Mouse (Mus musculus): ENCODE data around the gene Krr1.
"Not testable (repeated sequence)": the region's sequence is repeated elsewhere in the genome, so short reads cannot be mapped to it uniquely, and the experiment has no call there.

The Krr1 gene

DNA sequence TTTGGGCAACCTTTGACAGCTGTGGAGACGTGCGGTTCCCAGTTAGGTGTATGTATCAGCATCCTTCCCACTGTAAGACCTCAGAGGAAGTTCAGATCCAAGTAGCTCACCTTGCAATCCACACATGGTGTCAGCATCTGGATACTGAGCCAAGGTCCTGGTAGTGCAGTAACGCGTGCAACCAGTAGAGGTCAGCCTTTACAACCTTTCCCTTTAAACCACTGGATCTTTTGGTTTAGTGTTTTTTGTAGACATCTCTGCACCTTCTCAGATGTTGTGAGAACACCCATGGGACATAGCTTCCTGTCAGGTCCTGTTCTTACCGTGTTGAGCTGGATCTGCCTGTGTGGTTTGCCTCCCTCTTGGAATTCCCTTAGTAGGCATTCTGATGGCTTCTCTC is 5.1 kb downstream of the Krr1 start:
- DNase-seq (ENCODE audit: low spot score in 2 of 2) = peak; percentile 21 to 37

DNA sequence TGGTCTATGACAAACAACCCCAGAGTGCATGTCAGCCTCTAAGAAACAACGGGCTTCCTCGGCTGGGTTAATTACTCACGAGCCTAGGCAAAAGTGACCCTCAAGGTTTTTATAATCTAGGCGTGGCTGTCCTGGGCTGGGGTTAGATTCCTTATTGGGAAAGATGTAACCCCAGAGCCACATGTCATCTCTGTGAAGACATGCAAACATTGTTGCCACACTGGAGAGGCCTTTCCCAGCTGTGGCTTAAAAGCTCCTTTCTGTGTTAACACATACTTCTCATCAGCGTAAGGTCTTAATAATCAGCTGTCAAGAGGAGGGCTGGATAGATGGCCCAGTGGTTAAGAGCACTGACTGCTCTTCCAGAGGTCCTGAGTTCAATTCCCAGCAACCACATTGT is 10.6 kb downstream of the Krr1 start:
- DNase-seq (ENCODE audit: low spot score in 2 of 2) = no peak

DNA sequence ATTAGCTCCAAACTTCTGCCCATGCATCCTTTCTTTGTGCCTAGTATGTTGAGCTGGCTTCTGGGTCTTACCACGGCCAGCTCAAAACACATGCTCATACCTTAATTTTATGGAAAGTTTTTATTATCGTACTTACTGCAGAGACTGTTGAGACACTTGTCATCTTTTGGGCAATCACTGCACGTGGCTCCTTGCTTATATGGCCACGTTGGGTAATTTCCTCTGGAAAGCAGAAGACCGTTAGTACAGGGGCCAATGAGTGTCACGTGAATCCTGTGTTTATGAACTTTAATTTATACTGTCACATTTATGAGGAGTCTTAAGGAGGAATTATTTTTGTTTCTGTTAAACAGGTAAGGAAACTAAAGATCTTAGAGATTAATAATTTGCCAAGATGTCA is 14.0 kb downstream of the Krr1 start:
- DNase-seq (ENCODE audit: low spot score in 2 of 2) = no peak

DNA sequence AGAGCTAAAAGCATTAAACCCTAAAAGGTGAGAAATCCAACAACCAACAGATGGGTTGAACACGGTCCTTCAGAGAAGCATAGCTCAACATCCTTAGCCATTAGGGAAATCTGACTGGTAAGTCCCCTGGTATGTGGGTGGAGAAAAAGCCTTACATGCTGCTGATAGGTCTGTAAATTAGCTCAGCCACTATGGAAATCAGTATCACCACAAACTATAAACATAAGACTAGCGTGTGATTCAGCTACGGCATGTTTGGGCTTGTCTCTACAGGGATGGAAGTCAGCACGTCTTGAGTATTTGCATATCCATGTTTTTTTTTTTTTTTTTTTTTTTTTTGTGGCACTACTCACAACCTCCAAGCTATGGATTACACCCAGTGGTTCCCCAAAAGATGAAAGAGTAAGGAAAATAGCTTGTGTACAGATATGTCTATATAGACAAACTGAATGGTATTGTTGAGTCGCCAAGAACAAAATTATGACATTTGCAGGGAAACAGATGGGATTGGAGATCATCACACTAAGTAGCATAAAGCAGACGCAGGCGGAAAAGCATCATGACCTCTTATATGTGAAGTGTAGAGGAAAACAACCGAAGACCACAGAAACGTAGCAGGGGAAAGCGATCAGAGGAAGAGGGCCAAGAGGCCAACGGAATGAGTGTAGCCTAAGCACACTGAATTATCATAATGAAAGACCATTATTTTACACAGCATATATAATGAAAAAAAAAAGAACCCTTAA is 23.5 kb downstream of the Krr1 start:
- DNase-seq (ENCODE audit: low spot score in 2 of 2) = no peak

DNA sequence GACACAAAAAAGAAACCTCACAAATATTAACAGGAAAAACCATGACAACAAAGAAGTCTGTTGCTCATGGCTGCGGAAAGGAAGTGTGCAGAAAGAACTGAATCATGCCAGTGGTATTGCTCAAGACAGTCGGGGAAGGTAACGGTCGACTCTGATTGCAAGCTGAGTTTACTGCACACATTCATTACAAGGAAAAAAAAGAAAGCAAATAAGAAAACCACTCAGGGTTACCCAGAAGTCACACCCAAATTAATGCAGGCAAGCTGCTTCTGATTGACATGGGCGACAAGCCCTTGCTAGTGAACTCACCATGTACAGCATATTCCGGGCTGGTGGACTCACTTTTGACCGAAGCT is 24.1 kb downstream of the Krr1 start:
- no peak for DNase-seq (ENCODE audit: low spot score in 2 of 2)

DNA sequence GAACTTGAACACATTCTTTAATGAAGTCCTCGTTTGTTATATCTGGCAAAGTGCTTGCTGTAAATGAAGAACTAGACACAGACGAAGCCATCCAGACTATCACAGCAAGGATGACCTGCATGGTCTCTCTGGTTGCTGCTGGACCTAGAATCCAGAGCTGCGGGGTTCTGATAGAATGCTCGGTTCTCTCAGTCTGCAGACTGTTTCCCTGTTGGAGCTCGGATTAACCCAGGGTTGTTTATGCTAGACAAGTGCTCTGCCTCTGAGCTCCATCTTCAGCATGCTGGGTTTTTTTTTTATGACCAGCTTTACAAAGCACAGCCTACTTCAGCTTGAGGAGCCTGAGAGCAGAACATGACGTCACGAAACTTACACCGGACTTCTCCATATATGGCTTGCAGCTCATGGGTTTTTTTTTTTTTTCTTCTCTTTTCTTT is 24.5 kb downstream of the Krr1 start:
- no peak for DNase-seq (ENCODE audit: low spot score in 2 of 2)

DNA sequence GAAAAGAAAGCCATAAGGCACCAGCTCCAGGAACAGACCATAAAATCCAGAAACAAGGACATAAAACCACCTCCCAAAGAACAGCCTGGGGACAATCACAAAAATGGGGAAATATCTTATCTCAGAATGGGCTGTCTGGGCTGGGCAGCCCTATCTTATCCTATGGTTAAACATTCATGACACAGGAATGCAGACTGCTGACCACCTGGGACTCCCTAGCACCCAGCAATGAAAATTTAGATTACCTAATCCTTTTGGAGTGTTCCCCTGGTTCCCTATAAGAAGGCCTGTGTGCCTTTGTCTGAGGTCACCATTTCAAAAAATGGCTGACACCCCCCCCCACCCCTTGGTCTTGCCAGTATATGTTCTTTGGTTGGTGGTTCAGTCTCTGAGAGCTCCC is 25.2 kb downstream of the Krr1 start:
- no peak for DNase-seq (ENCODE audit: low spot score in 2 of 2)

DNA sequence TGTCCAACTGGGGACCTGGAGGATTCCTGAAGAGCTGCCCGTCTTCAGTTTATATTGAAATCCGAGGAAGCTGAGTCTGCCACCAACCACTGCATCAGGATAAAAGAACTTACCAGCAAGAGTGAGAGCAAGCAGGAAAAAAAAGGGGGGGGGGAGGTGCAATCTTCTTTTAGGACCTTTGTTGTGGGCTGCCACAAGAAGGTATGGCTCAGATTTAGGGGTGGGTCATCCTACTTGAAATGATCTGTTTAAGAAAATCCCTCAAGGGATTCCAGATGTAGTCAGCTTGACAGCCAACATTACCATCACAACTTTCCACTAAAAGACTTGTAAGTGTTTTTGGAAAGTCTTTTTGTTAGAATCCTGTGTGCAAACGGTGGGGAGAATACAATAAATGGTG is 27.3 kb downstream of the Krr1 start:
- no peak for DNase-seq (ENCODE audit: low spot score in 2 of 2)

DNA sequence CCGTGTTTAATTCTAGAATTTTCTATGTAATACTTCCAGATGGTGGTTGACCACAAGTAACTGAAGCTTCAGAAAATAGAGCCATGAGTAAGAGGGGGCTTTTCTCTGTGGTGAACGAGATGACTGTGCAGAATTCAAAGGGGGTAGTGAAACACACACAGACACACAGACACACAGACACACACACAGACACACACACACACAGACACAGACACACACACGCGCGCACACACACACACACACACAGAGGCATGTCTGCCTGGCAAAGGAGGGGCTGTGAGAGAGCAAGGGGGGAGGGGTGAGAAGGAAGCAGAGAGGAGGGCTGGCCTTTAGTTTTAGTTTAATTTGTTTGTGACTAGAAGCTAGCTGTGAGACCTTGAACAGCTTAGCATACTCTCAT is 28.1 kb downstream of the Krr1 start:
- no peak for DNase-seq (ENCODE audit: low spot score in 2 of 2)

DNA sequence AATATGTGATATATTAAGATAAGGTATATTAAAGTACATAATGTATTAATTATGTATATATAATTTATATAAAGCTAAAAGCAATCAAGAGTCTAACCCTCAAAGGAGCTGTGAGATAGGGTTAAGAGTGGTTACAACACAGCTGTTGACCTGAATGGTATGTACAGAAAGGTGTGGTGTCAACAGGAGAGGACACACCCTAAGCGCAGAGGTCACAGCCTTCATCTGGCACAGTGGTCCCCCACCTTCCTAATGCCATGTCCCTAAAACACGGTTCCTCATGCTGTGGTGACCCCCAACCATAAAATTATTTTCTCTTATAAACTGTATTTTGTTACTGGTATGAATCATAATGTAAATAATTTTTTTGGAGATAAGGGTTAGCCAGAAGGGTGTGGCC is 28.9 kb downstream of the Krr1 start:
- no peak for DNase-seq (ENCODE audit: low spot score in 2 of 2)

DNA sequence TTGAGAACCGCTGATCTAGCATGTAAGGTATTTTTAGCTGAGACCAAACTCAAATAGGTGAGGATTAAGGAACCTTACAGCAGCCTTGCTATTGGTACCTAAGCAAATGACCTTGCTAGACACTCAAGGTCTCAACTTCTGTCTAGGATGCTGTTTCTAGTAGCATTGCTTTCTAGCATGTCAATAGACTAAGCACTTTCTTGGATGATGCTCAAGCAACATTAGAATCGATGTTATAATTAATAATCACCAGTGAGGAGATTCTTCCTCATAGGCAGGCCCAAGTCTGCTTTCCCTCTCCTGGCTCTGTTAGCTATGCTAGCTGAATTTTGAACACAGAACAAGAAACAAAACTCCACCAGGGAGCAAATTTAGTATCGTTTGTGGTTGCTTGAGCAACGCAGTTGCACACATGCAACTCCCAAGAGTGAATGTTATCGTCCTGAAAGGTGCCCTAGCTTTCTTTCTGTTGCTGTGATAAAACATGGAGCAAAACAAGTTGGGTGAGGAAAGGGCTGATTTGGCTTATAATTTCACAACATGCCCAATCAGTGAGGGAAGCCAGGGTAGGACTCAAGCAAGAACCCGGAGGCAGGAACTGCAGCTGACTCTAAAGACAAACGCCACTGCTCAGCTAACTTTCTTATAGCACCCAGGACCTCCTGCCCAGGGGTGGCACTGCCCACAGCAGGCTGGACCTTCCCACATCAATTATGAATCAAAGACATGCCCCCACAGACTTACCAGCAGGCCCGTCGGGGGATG is 29.5 kb downstream of the Krr1 start:
- DNase-seq (ENCODE audit: low spot score in 2 of 2) = no peak

DNA sequence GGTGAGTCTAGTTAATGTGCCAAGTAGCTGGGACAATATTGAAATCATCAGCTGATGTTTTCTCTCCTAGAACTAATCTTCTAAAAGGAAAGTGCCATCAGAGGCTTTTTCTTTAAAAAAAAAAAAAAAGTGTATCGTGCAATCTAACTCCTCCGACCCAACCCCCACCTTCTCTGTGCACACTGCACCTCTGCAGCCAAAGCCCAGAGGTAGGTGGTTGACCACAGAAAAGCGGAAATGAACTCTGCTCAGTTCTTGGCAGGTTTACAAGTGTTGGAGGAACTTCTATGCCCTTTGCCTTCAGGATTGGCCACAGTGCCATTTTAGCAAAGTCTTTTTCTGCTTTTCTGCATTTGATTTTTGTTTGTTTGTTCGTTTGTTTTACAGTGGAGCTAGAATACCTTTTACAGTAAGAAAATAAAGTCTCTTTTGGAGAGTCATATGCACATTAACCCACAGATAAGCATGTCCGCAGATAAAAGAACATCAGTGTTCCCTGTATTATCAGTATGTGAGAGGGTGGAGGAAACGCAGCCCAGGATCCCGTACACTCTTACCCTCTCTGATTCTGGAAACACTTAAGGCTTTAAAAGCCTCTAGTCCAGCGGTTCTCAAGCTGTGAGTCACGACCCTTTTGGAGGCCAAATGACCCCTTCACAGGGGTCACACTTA is 30.2 kb downstream of the Krr1 start, which contains the start of gene Glipr1:
Gene Glipr1, minus strand, starts transcription at position 88 of the 672 bp plus-strand sequence.
- no peak for DNase-seq (ENCODE audit: low spot score in 2 of 2)

DNA sequence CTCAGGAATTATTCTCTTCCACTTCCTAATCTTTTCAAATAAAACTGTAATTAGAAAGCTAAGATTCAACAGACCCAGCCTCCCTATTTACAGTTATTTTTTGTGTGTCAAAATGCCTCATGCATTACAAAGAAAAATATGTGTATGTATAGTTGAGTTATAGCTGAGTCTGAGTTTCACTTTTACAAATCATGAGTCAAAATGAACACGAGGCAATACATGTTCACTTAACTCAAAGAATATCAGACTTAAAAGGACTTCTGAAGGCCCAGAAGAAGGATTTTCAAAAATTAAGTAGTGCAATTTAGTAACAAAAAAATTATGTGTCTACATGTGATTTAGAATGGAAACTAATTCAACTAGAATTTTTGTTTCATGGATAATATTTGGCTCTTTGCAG is 37.0 kb downstream of the Krr1 start:
- not testable (repeated sequence) for DNase-seq (ENCODE audit: low spot score in 2 of 2)

DNA sequence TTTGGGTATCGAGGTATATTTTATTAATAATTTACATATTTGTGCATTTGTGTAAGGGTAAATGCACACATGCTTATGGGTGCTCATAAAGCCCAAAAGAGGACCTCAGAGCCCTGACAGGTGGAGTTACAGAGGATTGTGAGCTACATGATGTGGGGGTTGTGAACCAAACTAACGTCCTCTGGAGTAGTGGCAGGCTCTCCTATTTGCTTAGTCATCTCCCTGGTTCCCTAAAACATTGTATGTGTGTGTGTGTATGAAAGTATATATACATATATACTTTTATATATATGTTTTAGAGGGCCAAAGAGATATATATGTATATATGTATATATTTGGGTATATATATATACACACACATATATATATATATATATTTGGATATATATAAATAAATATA is 51.1 kb downstream of the Krr1 start:
- no peak for DNase-seq (ENCODE audit: low spot score in 2 of 2)

DNA sequence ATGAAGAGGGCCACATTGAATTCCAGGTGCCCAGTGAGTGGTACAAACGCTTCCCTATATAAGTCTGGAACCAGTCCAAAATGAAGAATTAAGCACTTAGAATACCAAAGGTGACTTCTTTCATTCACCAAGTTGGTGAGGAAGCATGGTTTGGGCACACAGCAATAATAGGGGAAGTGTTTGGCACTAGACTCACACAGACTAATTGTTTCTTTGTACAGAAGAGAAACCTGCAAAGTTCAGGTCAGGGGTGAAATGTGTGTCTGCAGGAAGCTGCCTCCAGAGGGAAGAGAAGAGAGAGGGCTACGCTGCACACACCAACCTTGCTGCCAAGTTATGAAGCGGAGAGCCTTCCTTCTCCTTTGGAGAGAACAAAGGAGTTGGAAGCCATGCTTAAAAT is 56.2 kb downstream of the Krr1 start:
- DNase-seq (ENCODE audit: low spot score in 2 of 2) = not testable (repeated sequence)

Data from urinary bladder, adult 18-20 months (tissue).